ENCODE assay signal across 17 mouse cellular contexts in genomic region chr17:46801761-46802160, GRCm38 (mm10). TPM values are rescaled to one million over a fixed set of nuclear protein-coding genes. Genes with fewer than 3 reads are reported as not detected.
"Had no signal": no experiment of that assay in that cellular context is flagged by ENCODE, and none has a peak within 500 bp of the region (broad histone marks: within the 10 kb centered on the region; RNA-seq: fewer than 3 reads in every experiment).

No protein-coding gene starts in this region.

- DNase-seq: lung, adult 18-20 months; lung, embryonic 14.5 days; lung, postnatal 10 days; lung, postnatal 4 days; right cerebral cortex, postnatal 14 days; right cerebral cortex, postnatal 4 days; spleen, adult 18-20 months; thymus, adult 18-20 months; thymus, postnatal 14 days; thymus, postnatal 36 days had no signal

- H3K9ac ChIP-seq: lung, embryonic 14.5 days; midbrain, embryonic 13.5 days; midbrain, embryonic 15.5 days; neural tube, embryonic 12.5 days had no signal

- H3K27me3 ChIP-seq: megakaryocyte, embryonic 14.5 days; midbrain, embryonic 13.5 days; midbrain, embryonic 15.5 days; neural tube, embryonic 12.5 days had no signal

- H3K27ac ChIP-seq: midbrain, embryonic 13.5 days; midbrain, embryonic 15.5 days; neural tube, embryonic 12.5 days had no signal

- H3K4me1 ChIP-seq: midbrain, embryonic 15.5 days; neural tube, embryonic 12.5 days had no signal

- H3K4me3 ChIP-seq: megakaryocyte, embryonic 14.5 days; midbrain, embryonic 13.5 days; midbrain, embryonic 15.5 days; neural tube, embryonic 12.5 days had no signal

- H3K4me2 ChIP-seq: lung, embryonic 14.5 days; midbrain, embryonic 11.5 days; midbrain, embryonic 13.5 days; midbrain, embryonic 15.5 days; neural tube, embryonic 12.5 days had no signal

- H3K9me3 ChIP-seq: megakaryocyte, embryonic 14.5 days; midbrain, embryonic 13.5 days; midbrain, embryonic 15.5 days; neural tube, embryonic 12.5 days had no signal

- ATAC-seq: midbrain, embryonic 13.5 days; midbrain, embryonic 15.5 days had no signal

RNA-seq across cellular contexts. Expression of gene Ptcra, which starts 38.2 kb away (rescaled TPM):
- total RNA-seq: midbrain, postnatal 0 days had no signal
- polyA plus RNA-seq: small intestine, adult 2 months had no signal
